Mouse (Mus musculus) kidney, postnatal 14 days (tissue): ENCODE measurements around the gene Atad3a.
"Not testable (repeated sequence)": the region's sequence is repeated elsewhere in the genome, so short reads cannot be mapped to it uniquely, and the experiment has no call there.

Source experiments
- DNase-seq: peaks from one replicate; pipeline ENCODE4 v3.0.0; 2022; ENCODE audit warnings: mixed read lengths

Atad3a gene

DNA sequence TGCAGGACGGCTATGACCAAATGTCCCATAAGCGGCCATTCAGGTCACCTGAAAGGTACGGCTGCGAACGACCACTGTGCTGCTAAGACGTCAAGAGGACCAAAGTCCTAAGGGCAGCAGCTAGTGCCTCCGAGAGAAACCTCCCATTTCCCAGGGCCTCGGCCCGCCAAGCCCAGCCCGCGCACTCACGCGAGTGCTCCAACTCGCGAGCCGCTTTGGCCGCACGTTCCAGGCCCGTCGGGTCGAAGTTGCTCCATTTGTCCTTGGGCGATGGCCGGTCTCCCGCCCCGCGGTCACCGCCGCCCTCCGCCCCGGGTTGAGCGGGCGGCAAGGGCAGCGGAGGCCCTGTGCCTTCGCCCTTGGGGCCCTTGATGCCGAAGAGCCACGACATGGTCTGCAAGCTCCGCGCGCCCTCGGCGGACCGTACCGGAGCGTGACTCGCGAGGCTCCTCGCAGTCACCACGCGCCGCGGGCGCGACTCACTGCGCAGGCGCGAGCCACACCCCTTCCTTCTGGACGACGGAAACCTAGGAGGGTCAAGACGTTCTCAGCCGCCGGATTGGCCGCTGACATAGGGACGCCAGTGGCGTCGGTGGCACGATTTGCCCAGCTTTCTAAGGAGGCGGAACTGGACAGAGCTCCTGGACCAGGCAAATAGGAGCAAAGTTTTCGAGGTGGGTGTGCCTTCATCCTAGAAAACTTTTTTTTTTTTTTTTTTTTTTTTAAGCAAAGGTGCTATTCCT, at the start of gene Atad3a:
TSS of gene Atad3a (minus strand) at position 481 of the 743 bp plus-strand sequence.
- peak; percentile 98 for DNase-seq

DNA sequence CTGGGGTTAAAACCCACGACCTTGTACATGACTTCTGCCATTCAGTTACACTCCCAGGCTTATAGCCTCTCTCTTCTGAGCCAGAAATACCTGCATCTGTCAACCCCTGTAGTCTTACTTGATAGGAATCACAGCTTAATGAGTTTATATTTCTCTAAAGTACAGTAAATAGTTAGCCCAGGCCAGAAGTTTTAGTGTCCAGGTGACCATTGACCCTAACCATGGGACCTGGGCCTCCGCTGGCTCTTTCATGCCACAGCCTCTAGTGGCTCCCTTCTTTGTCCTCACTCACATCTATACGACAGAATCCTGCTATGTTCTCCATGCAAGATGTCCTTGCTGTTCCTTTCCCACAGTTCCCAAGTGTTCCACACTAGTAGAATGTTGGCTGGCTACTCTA, 46.9 kb upstream of the Atad3a start:
- DNase-seq: no peak

DNA sequence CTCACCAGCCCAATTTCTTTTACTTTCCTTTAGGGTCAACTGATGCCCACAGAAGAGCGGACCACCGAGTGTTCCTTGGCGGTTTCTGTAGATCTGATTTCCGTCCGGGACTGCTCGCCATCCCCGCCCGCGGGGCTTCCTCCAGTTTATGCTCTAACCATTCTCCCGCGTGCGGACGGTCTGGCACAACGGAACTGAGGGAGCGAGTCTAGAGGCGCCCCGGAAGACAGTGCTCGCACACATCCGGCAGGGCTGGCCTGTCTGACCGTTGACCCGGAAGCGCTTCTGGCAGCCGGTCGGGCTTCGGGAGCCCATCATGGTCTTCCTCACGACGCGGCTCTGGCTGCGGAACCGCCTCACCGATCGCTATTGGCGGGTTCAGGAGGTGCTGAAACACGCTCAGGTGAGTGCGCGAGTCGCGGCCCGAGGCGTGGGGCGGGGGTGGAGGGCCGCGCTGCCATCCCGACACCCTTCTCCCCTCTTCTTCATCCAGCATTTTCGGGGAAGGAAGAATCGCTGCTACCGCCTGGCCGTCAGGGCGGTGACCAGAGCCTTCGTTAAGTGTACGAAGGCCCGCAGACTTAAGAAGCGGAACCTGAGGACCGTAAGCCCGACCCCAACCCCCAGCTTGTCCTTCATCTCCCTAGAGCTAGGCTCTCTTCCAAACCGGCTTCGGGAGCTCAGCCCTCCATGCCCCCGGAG, 42.6 kb upstream of the Atad3a start:
- DNase-seq: peak; percentile 96

DNA sequence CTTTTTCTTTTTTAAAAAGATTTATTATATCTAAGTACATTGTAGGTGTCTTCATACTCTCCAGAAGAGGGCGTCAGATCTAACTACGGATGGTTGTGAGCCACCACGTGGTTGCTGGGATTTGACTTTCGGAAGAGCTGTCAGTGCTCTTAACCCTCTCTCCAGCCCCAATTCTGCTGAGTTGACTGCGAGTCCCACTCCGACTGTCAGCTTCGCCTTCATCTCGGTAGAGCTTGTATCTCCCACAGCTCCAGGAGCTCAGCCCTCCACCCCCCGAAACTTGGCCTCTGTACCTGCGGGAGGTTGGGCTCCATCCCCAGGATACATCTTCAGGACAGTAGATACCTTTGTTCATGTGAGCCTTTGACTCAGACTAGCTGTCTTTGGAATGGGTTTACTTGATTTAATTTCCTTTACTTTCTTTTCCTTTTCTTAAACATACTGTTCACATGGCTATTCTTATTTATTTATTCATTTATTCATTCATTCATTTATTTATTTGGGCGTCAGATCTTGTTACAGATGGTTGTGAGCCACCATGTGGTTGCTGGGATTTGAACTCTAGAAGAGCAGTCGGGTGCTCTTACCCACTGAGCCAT, 41.9 kb upstream of the Atad3a start, which contains the start of gene Mrpl20:
TSS of gene Mrpl20 (plus strand) at position 138 of the 599 bp plus-strand sequence.
- DNase-seq: no peak

DNA sequence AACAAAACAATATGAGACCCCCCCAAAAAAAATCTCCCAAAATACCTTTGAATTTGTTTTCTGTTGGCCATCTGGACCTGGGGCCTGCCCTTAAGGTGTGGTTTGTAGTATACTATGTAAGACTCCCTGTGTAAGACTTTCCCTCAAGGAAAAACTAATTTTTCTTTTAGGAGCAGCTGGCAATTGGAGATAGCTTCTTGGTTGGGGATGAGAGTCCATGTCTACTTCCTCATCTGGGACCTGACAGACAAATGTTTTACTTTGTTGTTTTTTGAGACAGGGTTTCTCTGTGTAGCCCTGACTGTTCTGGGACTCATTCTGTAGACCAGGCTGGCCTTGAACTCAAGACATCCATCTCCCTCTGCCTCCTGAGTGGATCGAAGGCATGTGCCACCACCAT, 41.2 kb upstream of the Atad3a start:
- DNase-seq: no peak

DNA sequence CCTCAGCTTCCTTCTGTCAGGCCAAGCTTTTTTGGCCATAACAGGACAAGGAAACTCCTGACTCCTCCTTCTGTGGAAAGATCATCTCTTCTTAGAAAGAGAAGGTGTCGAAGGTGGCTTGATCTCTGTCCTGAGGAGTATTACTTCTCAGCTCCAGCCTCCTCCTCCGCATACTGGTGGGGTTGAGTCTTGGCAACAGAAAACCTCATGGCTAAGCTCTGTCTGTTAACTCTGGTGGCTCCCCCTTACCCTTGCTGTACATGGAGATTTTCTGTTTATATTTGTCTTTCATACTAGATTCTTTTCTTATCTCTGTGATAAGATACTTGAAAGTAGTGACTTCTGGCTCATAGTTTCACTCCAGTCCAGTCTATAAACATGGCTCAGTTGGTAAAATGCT, 32.8 kb upstream of the Atad3a start:
- DNase-seq: no peak

DNA sequence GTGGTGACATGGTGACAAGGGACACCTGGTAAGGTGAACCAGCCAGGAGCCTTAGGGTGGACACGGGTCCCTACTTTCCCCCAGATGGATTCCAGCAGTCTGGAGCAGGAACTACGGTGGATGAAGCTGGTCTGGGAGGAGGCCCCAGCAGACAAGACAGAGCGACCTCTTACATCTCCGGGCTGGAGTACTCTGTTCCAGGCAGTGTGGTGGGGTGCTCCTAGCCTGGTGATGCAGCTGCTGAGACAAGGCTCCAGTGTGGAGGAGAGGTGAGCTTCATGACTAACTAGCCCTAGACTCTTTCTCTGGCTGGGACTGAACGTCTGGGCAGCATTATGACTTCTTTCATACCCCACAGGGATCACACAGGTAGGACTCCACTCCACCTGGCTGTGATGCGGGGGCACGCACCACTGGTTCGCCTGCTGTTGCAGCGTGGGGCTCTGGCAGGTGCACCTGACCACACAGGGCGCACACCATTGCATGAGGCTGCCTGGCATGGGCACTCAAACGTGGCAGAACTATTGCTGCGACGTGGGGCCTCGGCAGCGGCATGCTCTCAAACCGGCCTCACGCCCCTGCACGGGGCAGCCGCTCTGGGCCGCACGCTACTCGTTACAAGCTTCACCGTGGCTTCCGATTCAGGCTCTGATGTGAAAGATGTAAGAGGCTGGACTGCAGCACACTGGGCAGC, 30.5 kb upstream of the Atad3a start:
- DNase-seq: no peak

DNA sequence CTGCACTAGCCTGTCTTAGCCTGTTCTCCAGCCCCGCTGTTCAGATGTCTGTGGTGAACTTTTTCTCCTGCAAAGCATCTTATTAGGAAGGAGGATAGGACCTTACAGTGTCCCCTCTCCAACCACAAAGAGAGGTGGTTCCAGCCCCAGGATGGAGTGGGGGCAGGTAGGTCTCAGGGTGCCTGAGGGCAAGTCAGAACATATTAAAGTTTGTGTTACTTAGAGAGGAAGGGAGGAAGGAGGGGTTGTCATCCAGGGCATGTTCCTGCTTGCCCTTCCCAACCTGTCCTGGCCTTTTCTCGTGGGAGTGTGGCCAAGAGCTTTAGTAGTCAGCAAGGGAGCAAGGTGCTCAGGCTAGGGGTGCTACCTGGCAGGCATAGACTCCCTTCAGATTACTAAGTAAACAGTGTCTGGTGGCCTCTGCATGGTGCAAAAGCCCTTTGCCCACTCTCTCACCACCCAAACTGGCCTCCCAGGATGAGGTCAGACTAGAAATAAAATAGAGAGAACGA, 29.8 kb upstream of the Atad3a start:
- DNase-seq: peak; percentile 53

DNA sequence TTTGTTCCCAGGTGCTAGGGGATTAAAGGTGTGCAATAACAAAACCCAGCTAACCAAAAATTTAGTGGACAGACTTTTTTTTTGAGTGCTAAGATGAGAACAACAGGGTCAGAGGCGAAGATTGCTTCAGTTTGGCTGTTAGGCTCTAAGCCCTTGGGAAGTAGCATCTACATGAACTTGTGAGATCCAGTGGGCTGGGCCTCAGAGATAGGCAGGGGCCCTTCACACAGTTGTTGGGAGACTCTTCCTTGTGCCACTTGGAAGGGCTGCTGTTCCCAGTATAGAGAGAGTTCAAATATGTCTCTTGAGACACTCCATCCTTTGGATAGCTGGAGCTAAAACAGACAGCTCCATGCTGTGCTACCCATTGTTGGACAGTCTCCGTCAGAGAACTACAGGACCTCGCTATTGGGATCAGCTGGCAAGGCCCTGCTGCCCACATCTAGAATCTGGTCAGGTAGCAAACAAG, 29.2 kb upstream of the Atad3a start, which contains the start of gene Ankrd65:
TSS of gene Ankrd65 (plus strand) at position 419 of the 469 bp plus-strand sequence.
- DNase-seq: no peak

DNA sequence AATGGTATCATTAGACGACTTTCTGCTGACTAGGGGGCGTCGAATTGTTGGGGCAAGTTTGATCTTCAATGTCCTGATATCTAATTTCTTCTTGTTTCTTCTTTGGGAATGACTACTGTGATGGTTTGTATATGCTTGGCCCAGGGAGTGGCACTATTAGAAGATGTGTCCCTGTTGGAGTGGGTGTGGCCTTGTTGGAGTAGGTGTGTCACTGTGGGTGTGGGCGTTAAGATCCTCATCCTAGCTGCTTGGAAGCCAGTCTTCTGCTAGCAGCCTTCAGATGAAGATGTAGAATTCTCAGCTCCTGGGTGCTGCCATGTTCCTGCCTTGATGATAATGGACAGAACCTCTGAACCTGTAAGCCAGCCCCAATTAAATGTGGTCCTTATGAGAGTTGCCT, 27.9 kb upstream of the Atad3a start:
- not testable (repeated sequence) for DNase-seq

DNA sequence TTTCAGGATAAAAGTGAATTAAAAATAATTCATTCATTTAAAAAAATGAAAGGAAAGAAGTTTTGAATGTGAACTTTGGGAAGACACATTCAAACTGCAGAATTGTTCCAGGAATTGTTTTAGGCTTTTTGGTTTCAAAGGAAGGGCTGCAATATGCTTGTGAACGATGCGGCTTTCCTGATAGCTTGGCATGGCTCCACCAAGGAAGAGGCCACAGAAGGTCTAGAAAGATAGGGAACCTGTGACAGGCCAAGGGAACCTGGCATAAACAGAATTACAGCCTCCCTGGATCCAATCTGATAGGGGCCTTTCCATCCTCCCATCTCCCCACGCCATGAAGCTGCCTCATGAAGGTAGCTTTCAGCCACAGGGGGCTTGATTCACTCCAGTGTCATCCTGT, 27.4 kb upstream of the Atad3a start:
- DNase-seq: no peak

DNA sequence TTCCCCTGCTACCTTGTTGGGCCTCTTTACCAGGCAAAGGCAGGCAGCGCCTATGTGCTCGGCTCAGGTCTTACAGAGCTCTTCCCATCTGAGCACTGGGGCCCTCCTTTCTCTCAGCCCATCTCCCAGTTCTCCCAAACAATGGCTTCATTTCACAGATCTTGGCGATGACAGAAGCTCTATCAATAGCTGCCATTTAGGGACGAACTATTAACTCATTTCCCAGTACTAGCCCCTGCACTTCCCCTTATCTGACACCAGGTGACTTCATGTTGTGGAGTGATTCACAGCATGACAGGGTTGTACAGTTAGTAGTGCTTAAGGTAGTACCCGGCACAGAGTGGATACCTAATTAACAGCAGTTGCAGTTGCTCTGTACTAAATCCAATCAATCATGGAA, 24.9 kb upstream of the Atad3a start, which contains the start of gene Tmem88b:
TSS of gene Tmem88b (minus strand) at position 56 of the 400 bp plus-strand sequence.
- no peak for DNase-seq

DNA sequence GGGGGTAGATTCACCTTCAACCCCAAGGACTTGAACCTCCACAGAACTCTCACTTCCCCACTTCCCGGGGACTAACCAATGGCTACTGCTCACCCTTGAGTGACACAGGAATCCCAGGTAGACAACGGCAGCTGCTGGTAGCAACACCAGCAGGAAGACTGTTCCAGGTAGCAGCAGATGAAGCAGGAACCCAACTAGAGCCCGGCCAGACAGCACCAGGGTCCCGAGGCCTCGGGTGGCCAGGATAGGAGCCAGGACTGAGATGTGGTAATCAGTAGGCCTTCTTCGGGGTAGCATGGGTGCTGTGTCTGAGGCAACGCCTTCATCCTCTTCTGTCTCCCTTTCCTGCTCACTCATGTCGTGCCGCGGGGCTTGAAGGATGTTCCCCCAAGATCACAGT, 24.4 kb upstream of the Atad3a start:
- no peak for DNase-seq

DNA sequence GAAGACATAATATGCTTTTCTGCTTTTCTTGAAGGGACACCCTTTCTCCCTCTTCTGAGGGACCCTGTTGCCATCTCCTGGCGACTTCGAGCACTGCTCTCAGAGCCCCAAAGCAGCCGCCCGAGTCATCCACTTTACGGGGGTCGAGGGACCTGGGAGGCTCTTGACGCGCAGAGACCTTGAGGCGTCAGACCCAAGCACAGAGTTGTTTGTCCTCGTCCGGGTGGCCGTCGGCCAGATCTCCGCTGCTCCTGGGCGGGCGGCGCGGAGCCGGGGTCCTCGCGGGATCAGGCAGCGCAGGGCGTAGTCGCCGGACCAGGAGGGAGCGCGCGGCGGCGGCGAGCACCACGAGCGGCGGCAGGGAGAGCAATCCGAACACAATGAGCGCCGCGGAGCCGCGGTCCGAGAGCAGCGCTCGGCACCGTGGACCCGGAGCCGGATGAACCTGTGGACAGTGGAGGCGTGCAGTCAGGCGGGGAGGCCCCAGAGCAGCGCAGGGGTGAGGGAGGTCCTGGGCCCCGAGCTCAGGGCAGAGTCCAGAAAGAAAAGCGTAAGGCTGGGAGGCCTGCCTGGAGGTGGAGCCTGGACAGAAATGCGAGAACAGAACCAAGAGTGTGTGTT, 23.3 kb upstream of the Atad3a start:
- peak; percentile 84 for DNase-seq

DNA sequence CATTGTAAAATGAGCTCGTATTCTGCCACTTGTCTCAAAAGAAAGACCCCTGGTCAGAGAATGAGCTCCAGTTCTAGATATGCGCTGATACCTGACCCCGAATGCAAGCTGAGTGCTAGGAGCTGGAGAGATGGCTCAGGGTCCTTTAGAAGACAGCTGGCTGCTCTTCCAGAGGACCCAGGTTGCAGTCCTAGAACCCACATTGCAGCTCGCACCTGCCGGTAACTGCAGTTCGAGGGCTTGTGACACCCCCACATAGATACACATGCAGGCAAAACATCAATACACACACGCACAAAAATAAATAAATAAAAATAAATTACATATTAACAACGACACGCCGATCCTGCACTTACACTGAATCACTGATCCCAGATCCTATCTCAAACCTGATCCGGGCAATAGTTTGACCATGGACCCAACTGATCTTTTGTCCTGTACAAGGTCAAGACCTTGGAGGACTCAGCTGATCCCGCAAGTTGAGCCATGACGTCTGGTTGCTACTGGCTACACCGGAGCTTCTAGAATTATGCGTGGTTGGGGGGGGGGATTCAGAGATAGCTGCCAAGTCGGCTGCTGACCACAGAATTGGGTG, 22.7 kb upstream of the Atad3a start:
- no peak for DNase-seq

DNA sequence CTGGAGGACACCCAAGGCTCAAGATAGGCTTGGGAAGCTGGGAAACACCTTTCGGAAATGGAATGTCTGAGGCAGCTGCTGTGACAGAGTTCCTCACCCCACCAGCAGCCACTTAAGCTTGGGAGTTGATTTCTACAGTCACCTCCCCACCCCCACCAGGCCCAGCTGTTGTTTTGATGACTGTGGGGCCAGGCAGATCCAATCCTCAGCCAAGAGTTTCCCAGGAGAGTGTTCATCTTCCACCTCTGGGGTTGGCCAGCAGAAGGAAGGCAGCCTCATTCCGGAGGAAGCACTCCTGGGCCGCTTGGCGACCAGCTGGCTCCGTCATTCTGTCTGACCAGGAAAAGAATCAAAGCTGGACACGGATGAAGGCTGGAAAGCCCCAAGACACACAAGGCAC, 20.0 kb upstream of the Atad3a start:
- peak; percentile 84 for DNase-seq

DNA sequence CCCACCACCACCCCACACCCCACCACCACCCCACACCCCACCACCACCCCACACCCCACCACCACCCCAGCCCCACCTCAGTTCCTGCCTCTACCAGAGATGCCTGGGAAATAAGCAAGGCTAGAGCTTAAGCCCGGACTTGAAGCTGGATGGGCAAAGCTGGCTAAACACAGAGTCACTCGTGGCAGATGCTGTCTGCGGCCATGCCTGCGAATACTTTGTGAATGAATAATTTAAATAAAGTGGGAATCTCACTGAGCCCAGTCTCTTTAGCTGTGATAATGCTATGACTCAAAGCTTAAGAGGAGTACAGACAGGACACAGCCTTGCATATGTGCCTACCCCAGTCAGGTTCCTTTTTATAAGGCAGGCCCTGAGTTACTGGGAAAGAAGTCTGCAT, 18.6 kb upstream of the Atad3a start:
- no peak for DNase-seq

DNA sequence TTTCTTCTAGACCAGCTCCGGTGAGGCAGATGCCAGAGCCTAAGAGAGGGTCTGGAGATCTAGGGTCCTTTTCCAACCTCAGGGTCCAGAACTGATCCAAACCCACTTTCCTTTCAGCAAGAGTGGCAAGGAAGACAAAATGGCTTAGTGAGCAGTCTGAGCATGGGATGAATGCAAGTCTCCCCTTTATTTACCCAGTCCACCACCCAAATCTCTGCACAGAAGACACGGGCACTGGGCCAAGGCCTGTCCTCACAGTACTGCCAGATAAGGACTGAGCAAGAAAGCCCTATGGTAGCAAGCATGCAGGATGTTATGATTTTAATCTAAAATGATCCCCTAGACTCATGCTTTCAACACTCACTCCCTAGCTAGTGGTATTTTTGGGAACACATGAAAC, 16.9 kb upstream of the Atad3a start:
- no peak for DNase-seq

DNA sequence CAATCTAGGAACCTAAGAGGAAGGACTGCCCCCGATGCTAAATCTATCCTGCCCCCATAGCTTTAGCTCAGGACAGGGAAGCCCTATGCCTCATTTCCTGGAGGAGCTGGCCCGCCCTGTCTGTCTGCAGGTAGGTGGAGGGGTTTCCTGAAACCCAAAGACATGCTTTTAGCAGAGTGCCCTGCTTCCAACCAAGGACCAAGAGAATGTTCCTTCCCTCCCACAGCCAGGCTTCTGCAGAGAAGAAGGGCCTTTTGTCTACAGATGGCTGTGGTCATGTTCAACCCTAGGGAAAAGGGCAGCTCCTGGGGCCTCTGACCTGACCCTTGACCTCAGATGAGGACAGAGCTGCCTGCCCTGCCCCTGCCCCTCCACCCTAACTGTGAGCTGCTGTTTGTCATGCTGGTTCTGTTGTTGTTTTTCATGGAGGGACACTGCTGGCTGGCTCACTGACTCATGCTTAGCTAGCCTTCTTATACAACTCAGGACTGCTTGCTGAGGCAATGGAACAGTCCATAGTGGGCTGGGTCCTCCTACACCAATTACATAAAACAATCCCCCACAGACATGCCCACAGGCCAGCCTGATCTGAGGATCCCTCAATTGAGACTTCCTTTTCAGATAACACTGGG, 15.9 kb upstream of the Atad3a start:
- no peak for DNase-seq

DNA sequence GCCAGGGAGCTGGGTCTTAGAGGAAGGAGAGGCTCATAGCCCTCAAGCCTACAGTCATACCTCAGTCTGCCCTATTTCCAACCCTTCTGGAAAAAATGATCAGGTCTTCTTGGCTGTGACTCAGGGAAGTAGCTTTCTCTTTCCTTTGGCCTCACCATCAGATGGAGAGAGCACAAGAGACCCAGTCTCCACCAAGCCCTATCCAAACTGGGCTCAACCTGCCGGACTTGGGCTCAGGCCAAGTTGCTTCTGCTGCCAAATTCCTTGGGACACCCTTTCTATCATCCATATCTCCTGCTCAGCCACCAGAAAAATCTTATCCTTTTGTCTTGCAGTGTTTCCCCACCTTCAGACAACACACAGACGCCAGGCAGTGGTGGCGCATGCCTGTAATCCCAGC, 15.0 kb upstream of the Atad3a start:
- DNase-seq: peak; percentile 67

DNA sequence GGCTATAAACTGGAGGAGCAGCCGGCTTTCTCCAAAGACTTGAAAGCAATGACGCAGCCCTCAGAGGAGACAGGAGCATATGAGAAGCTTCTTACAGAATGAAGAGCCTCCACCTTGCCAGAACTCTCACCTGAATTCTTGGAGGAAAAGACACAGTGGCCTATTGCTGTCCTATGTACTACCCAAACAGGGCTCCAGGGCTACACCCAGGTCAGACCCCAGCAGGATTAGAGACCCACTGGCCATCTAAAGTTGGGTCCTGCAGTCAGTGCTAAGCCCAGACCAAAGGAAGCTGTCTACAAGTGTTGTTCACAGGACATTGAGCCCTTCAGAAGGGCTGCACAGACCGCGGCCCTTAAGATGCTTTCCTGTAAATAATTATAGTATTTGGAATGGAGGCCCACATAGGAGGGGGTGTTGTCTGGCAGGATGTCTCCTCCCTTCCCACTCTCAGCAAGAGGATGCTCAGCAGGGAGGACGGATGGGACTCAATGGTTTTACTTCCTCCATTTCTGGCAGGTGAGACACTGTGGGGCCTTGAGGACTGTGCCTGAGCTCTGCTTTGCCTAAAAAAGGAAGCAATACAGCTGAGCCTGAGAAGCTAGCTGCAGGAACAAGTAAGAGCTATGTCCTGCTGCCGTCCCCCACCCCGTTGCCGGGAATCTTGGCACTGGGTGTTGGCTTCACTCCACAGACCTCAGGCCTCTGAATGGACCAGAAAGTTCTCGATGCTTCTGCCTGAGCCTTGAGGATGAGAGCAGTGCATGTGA, 14.3 kb upstream of the Atad3a start:
- DNase-seq: peak; percentile 85
